Comparison of ENCODE assay signal across 8 mouse cellular contexts in the genomic region with DNA sequence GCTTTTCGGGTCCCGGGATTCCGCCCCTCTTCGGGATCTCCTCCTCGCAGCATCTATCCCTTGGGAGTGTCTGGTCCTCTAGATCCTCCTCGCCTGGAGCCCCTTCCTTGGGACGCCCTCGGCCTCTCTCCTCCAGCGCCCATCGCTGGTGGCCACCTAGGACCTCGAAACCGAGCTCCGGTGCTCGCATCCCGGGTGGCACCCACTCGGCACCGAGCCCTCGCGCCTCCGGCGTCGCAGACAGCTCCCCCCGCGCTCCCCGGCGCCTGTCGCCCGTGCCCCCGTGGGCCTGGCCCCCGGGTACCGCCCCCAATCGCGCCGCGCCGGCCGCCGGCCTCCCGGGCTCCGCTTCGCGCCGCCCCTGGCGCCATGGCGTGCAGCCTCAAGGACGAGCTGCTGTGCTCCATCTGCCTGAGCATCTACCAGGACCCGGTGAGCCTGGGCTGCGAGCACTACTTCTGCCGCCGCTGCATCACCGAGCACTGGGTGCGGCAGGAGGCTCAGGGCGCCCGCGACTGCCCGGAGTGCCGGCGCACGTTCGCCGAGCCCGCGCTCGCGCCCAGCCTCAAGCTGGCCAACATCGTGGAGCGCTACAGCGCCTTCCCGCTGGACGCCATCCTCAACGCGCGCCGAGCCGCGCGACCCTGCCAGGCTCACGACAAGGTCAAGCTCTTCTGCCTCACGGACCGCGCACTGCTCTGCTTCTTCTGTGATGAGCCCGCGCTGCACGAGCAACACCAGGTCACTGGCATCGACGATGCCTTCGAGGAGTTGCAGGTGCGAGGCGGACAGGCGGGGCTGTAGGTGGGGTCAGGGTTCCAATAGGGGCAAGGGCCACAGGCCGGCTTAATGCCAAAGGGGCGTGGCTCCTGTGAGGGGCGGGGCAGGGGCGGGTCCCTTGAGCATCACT. TPM values are rescaled to one million over a fixed set of nuclear protein-coding genes. Genes with fewer than 3 reads are reported as not detected.
DNase-seq lines count a peak whose midpoint lies in the region; ATAC-seq and TF ChIP-seq lines count a peak whose summit lies in the region.

No protein-coding gene starts in this region.

- H3K9ac ChIP-seq in forebrain, embryonic 15.5 days (replicated peaks) = peak overlapping the region; percentile 76
- H3K9ac ChIP-seq in hindbrain, embryonic 15.5 days = peak overlapping the region; percentile 73
- peak overlapping the region; percentile 69 for H3K9ac ChIP-seq in limb, embryonic 12.5 days (replicated peaks)
- peak overlapping the region; percentile 75 for H3K9ac ChIP-seq in midbrain, embryonic 12.5 days (replicated peaks)

- H3K4me1 ChIP-seq in forebrain, embryonic 15.5 days = peaks cover 42% of the 10 kb centered on the region
- H3K4me1 ChIP-seq in hindbrain, embryonic 15.5 days (replicated peaks) = peaks cover 51% of the 10 kb centered on the region
- peaks cover 45% of the 10 kb centered on the region for H3K4me1 ChIP-seq in limb, embryonic 12.5 days (replicated peaks)
- H3K4me1 ChIP-seq in midbrain, embryonic 12.5 days = peaks cover 44% of the 10 kb centered on the region
- peaks cover 4% of the 10 kb centered on the region; the same call in 1 of the 2 replicates for H3K4me1 ChIP-seq in spleen, adult 2 months (ENCODE audit: control insufficient read depth, insufficient read depth, insufficient read length)

- TF ChIP-seq POLR2A in spleen, adult 2 months (IDR thresholded peaks at IDR 0.05; ENCODE audit: low read depth, low read length) = no peak

- peak overlapping the region; percentile 64 for H3K27ac ChIP-seq in forebrain, embryonic 15.5 days (replicated peaks)
- peak overlapping the region; percentile 86 for H3K27ac ChIP-seq in hindbrain, embryonic 15.5 days (replicated peaks)
- peak overlapping the region; percentile 53 for H3K27ac ChIP-seq in limb, embryonic 12.5 days
- peak overlapping the region; percentile 72 for H3K27ac ChIP-seq in midbrain, embryonic 12.5 days (replicated peaks)
- H3K27ac ChIP-seq in spleen, adult 2 months (ENCODE audit: insufficient read depth, low read length) = 0 out of 2 replicates have a peak overlapping the region, but pooled peaks have one; percentile 23

- H3K27me3 ChIP-seq in forebrain, embryonic 15.5 days = no peaks in the 10 kb centered on the region
- H3K27me3 ChIP-seq in hindbrain, embryonic 15.5 days = no peaks in the 10 kb centered on the region
- H3K27me3 ChIP-seq in limb, embryonic 12.5 days = no peaks in the 10 kb centered on the region
- H3K27me3 ChIP-seq in midbrain, embryonic 12.5 days = peaks cover 39% of the 10 kb centered on the region; the same call in 1 of the 2 replicates
- peaks cover 7% of the 10 kb centered on the region for H3K27me3 ChIP-seq in spleen, adult 2 months (ENCODE audit: control insufficient read depth, insufficient read depth, low read length)

- H3K4me3 ChIP-seq in forebrain, embryonic 15.5 days = peak overlapping the region; percentile 65
- H3K4me3 ChIP-seq in hindbrain, embryonic 15.5 days = peak overlapping the region; percentile 64
- peak overlapping the region; percentile 77 for H3K4me3 ChIP-seq in limb, embryonic 12.5 days (replicated peaks)
- peak overlapping the region; percentile 65 for H3K4me3 ChIP-seq in midbrain, embryonic 12.5 days
- H3K4me3 ChIP-seq in spleen, adult 2 months (ENCODE audit: extremely low read depth, insufficient read depth, insufficient read length) = peak overlapping the region; percentile 67

- under 1% methylated on average over 93 of the region's 94 CpGs for WGBS in forebrain, embryonic 15.5 days
- WGBS in hindbrain, embryonic 15.5 days = under 1% methylated on average over 89 of the region's 94 CpGs
- 2% methylated on average over 94 of the region's 94 CpGs for WGBS in limb, embryonic 12.5 days
- WGBS in midbrain, embryonic 12.5 days = under 1% methylated on average over 87 of the region's 94 CpGs
- WGBS in spleen, adult 2 months = 2% methylated on average over 90 of the region's 94 CpGs

- DNase-seq in heart, adult 11 months = peak; percentile 96
- DNase-seq in heart, adult 8-10 months (ENCODE audit: low spot score) = no peak
- peak in 1 of 2 experiments; percentile 35 for DNase-seq in spleen, adult 2 months (ENCODE audit: low read depth in 1 of 2, low spot score in 2 of 2)

- no peaks in the 10 kb centered on the region for H3K36me3 ChIP-seq in forebrain, embryonic 15.5 days
- H3K36me3 ChIP-seq in hindbrain, embryonic 15.5 days = no peaks in the 10 kb centered on the region
- peaks cover 15% of the 10 kb centered on the region for H3K36me3 ChIP-seq in limb, embryonic 12.5 days
- no peaks in the 10 kb centered on the region for H3K36me3 ChIP-seq in midbrain, embryonic 12.5 days
- no peaks in the 10 kb centered on the region for H3K36me3 ChIP-seq in spleen, adult 2 months (ENCODE audit: control insufficient read depth, insufficient read depth, low read length)

- TF ChIP-seq CTCF in spleen, adult 2 months (IDR thresholded peaks at IDR 0.05; ENCODE audit: extremely low read depth, insufficient read depth, insufficient read length, insufficient replicate concordance) = no peak

- H3K4me2 ChIP-seq in forebrain, embryonic 15.5 days (replicated peaks) = peak overlapping the region; percentile 98
- peak overlapping the region; percentile 70 for H3K4me2 ChIP-seq in hindbrain, embryonic 15.5 days
- H3K4me2 ChIP-seq in limb, embryonic 12.5 days = peak overlapping the region; percentile 97
- peak overlapping the region; percentile 99 for H3K4me2 ChIP-seq in midbrain, embryonic 12.5 days (replicated peaks)

- H3K9me3 ChIP-seq in forebrain, embryonic 15.5 days = no peaks in the 10 kb centered on the region
- no peaks in the 10 kb centered on the region for H3K9me3 ChIP-seq in hindbrain, embryonic 15.5 days
- peaks cover 5% of the 10 kb centered on the region; the same call in 1 of the 2 replicates for H3K9me3 ChIP-seq in limb, embryonic 12.5 days
- 0 out of 2 replicates have a peak, but pooled peaks cover 4% of the 10 kb centered on the region for H3K9me3 ChIP-seq in midbrain, embryonic 12.5 days

- peak; percentile 17; the same call in 1 of the 2 replicates for ATAC-seq in cerebellum, adult (ENCODE audit: insufficient number of reproducible peaks, low FRiP score, low TSS enrichment)
- peak; percentile 66 for ATAC-seq in forebrain, embryonic 15.5 days (replicated peaks)
- ATAC-seq in hindbrain, embryonic 15.5 days (ENCODE audit: low FRiP score, low read depth) = peak; percentile 46
- peak; percentile 54; the same call in 1 of the 2 replicates for ATAC-seq in limb, embryonic 12.5 days (ENCODE audit: insufficient number of reproducible peaks, insufficient read depth, low FRiP score, low TSS enrichment, low read depth)
- peak; percentile 58 for ATAC-seq in midbrain, embryonic 12.5 days (ENCODE audit: low FRiP score, low read depth)

RNA-seq across cellular contexts. Expression of a gene that starts 0.7 kb away (rescaled TPM):
- 1 to 10 TPM in 3 of 4 experiments, under 1 TPM in 1; 0.97 to 1.1 (median 1.0) TPM for total RNA-seq in heart, adult 8-10 months (2022)
- polyA plus RNA-seq in forebrain, embryonic 15.5 days (2015; fragmentation: Nextera tagmentation; extraction: Ambion mirVana) = 9.5 and 10.5 TPM in 2 replicates
- polyA plus RNA-seq in hindbrain, embryonic 15.5 days (2015; fragmentation: Nextera tagmentation; extraction: Ambion mirVana) = 24.6 and 28.4 TPM in 2 replicates
- polyA plus RNA-seq in limb, embryonic 12.5 days (2016; fragmentation: Nextera tagmentation; extraction: Ambion mirVana) = 11.4 and 13.0 TPM in 2 replicates
- polyA plus RNA-seq in midbrain, embryonic 12.5 days (2016; fragmentation: Nextera tagmentation; extraction: Ambion mirVana) = 14.9 and 16.7 TPM in 2 replicates
- polyA plus RNA-seq in spleen, adult 2 months (2012; rRNA removed) = 3.9 and 5.6 TPM in 2 replicates

Comparison
In these comparisons a context has a peak if more than half of its experiments do, and no peak if none do; other contexts are left out.
1. H3K27ac ChIP-seq: peak in every context shown above with its lines; median percentile 86 in hindbrain, embryonic 15.5 days; 72 in midbrain, embryonic 12.5 days; 64 in forebrain, embryonic 15.5 days; 53 in limb, embryonic 12.5 days; 23 in spleen, adult 2 months.